Mouse (Mus musculus) small intestine, adult 2 months (tissue): Measurements from ENCODE around the gene Nkiras2. TPM values are rescaled to one million over a fixed set of nuclear protein-coding genes. Genes with fewer than 3 reads are reported as not detected.

Experiments
- H3K27ac ChIP-seq: fragments of 200-500 bp; 2 replicates; pipeline ENCODE4 v1.5.1; 2012; ENCODE audit warnings: low read depth, low read length, control low read depth, inconsistent platforms; ENCODE audit not compliant: insufficient read depth
- H3K27me3 ChIP-seq: fragments of 200-500 bp; 2 replicates; pipeline ENCODE4 v1.6.1; 2012; ENCODE audit warnings: mild to moderate bottlenecking, moderate library complexity, low read length, inconsistent platforms; ENCODE audit not compliant: control insufficient read depth, insufficient read depth
- H3K36me3 ChIP-seq: fragments of 200-500 bp; 2 replicates; pipeline ENCODE4 v1.6.1; 2012; ENCODE audit warnings: mild to moderate bottlenecking, low read length, control low read depth, inconsistent platforms; ENCODE audit not compliant: control insufficient read depth, insufficient read depth
- H3K4me1 ChIP-seq: fragments of 200-500 bp; 2 replicates; pipeline ENCODE4 v1.6.1; 2012; ENCODE audit warnings: low read length, inconsistent platforms, mixed read lengths; ENCODE audit not compliant: control insufficient read depth, insufficient read depth, insufficient read length
- H3K4me3 ChIP-seq: fragments of 200-500 bp; 2 replicates; pipeline ENCODE4 v1.5.1; 2012; ENCODE audit warnings: low read depth, mild to moderate bottlenecking, control low read depth, inconsistent platforms, low read length, moderate library complexity
- CTCF ChIP-seq: fragments of 200-500 bp; IDR thresholded peaks from 2 replicates; pipeline ENCODE4 v1.5.1; 2012; ENCODE audit warnings: low read depth, mild to moderate bottlenecking, control low read depth, inconsistent platforms, low read length, moderate library complexity, mixed read lengths; ENCODE audit not compliant: insufficient replicate concordance, insufficient read length; ENCODE audit errors: extremely low read depth
- POLR2A ChIP-seq: fragments of 200-500 bp; IDR thresholded peaks from 2 replicates; pipeline ENCODE4 v1.6.1; 2012; ENCODE audit warnings: low read depth, mild to moderate bottlenecking, control low read depth, inconsistent platforms, low read length, moderate library complexity
- WGBS: fragments of 180-500 bp; shearing (Covaris S2); methylation state at CpG from one replicate; pipeline ENCODE4 v1.1.7; 2018; 5-methylcytosine and 5-hydroxymethylcytosine counted together
- polyA plus RNA-seq: library from polyadenylated mRNA; depleted of rRNA; stranded (reverse); fragments of >200 nt; gene quantifications from 2 replicates; pipeline ENCODE4 v1.2.3, GENCODE M21; 2012; rRNA removed

Nkiras2 gene
- 85.2 and 134 TPM in 2 replicates for polyA plus RNA-seq

DNA sequence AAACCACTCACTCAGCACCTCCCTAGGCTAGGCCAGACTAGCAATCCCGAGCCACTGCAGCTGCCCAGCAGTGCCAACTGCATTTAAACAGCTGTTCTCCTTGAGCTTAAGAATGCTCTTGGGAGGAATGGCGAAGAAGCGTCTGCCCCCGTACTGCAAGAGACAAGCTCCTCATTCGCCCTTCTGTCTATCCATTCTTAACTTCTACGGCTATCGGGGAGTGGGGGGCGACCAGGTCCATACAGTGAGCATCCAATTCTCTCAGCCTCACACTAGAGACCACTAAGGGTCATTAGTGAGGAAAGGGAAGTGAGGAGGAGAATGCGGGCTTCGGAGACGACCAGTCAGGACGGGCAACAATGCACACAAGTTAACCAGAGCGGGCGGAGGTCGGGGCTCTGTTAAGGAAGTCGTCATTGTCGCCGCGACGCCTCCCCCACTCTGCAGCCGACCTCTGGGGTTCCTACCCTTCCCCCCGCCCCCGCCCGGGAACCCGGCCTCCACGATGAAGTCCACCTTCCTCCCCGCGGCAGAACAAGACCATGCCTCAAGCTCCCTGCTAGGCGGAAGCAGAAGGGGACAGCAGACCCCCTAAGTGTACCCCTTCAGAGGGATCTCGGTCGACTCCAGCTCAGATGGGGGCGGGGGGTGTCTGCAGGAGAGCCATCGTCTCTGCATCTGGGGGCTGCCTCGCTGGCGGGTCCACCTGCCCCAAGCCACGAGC, at the start of gene Nkiras2:
Gene Nkiras2, plus strand, starts transcription at position 484 of the 724 bp plus-strand sequence.
- TF ChIP-seq POLR2A (no peak), CTCF (no peak)
- H3K27ac ChIP-seq, result peak within 1 kb of the TSS; percentile 94
- peak within 1 kb of the TSS; percentile 92 for H3K4me3 ChIP-seq
- WGBS, result under 1% methylated on average over 36 of the region's 36 CpGs
- H3K36me3 ChIP-seq, result peaks cover 5% of the 10 kb centered on the region
- H3K4me1 ChIP-seq, result peaks cover 5% of the 10 kb centered on the region; the same call in 1 of the 2 replicates
- no peaks in the 10 kb centered on the region for H3K27me3 ChIP-seq

DNA sequence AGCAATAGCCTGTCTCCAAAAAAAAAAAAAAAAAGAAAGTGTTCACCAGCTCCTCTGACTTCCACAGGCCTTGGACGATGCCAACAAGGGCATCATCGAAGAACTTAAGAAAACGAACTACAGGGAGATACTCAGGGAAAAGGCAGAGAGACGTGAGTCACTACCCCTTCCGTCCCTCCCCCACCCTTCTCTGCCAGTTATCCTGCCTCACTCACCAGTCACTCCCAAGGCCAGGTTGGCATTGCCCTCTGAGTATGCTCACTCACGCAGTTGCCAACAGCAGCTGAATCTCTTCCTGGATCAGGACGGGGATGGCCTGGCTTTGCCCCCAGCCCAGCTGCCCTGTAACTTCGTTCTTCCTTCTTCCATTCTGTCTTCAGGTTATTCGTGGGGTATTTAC, 49.3 kb upstream of the Nkiras2 start:
- TF ChIP-seq POLR2A, result no peak
- no peak for TF ChIP-seq CTCF
- Histone ChIP-seq H3K36me3 (no peaks in the 10 kb centered on the region), H3K4me3 (no peak overlapping the region), H3K27ac (no peak overlapping the region), H3K4me1 (peaks cover 8% of the 10 kb centered on the region), H3K27me3 (no peaks in the 10 kb centered on the region)
- 58% methylated on average over 9 of the region's 9 CpGs for WGBS

DNA sequence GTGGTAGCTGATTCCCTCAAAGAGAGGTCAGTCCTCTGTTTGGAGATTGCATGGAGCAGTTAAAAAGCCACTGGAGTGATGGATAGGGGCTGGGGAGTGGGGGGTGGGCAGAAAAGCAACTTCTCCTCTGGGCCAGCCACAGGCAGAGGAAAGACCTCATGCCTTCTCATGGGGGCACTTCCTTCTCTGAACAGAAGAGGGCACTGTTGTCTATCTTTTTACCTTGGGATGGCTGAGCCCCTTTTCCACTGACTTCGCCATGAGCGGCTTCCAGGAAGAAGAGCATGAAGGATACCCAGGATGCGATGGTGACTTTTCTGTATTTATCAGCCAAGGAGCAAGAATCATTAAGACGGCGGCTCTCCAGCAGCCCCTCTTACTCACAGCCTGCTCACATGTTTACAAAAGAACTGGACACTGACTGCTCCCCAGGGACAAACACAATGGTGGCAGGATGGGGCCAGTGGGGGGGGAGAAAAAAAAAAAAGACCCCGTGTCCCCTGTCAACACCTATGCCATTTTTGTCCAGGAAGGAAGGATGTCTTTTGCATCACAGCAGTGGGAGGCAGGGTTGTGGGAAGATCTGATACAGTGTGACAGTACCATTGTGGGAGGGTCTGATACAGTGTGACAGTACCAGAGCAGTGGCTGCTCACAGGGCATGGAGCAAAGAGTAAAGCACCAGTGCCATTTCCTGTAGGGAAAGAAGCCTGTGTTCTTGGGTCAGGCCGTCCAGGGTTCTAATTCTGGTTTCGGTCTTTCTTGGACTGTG, 48.4 kb upstream of the Nkiras2 start:
- TF ChIP-seq POLR2A, result no peak
- peak; percentile 80; the same call in 1 of the 2 replicates for TF ChIP-seq CTCF
- 11% methylated on average over 8 of the region's 8 CpGs for WGBS
- Histone ChIP-seq H3K4me3 (peak overlapping the region; percentile 31), H3K27ac (no peak overlapping the region), H3K4me1 (peaks cover 11% of the 10 kb centered on the region), H3K27me3 (no peaks in the 10 kb centered on the region), H3K36me3 (no peaks in the 10 kb centered on the region)

DNA sequence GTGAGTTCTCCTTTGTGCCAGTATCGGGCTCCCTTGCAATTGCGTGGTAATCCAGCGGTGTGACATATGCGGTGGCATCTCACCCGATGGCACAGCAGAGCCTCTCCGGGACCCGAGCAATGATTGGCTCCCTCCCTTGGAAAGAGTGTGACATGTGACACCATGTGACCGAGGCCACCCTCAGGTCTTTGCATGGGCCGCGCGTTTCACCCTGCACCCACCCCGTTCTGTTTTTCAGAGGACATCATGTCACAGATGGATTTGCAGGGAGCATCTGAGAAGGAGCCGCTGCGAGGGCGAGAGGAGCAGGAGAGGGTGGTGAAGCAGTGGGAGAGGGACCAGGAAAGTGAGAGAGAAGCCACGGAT, 47.9 kb upstream of the Nkiras2 start:
- H3K4me1 ChIP-seq, result peaks cover 11% of the 10 kb centered on the region
- WGBS, result 21% methylated on average over 16 of the region's 16 CpGs
- no peaks in the 10 kb centered on the region for H3K27me3 ChIP-seq
- H3K27ac ChIP-seq, result no peak overlapping the region
- peak overlapping the region; percentile 31 for H3K4me3 ChIP-seq
- H3K36me3 ChIP-seq, result no peaks in the 10 kb centered on the region
- TF ChIP-seq POLR2A (no peak), CTCF (no peak)

DNA sequence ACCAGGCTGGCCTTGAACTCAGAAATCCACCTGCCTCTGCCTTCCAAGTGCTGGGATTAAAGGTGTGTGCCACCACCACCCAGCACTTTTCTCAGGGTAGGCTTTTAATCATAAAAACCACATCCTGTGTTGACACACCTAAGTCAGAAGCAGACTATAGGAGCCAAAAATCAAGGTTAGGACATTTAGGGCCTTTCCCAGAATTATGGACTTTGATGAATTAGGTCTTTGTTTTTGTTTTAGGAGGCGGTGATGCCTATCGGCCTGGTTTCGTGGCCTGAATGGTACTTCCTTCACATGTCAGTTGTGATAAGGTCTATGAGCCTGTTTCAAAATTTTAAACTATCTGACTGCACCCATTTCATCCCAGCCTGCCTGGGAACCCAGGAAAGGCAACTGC, 44.9 kb upstream of the Nkiras2 start:
- TF ChIP-seq POLR2A, result no peak
- no peak for TF ChIP-seq CTCF
- peak overlapping the region; percentile 66; the same call in 1 of the 2 replicates for H3K4me3 ChIP-seq
- peak overlapping the region; percentile 62 for H3K27ac ChIP-seq
- H3K4me1 ChIP-seq, result peaks cover 12% of the 10 kb centered on the region
- H3K36me3 ChIP-seq, result peaks cover 3% of the 10 kb centered on the region; the same call in 1 of the 2 replicates
- WGBS, result 25% methylated on average over 3 of the region's 3 CpGs
- no peaks in the 10 kb centered on the region for H3K27me3 ChIP-seq

DNA sequence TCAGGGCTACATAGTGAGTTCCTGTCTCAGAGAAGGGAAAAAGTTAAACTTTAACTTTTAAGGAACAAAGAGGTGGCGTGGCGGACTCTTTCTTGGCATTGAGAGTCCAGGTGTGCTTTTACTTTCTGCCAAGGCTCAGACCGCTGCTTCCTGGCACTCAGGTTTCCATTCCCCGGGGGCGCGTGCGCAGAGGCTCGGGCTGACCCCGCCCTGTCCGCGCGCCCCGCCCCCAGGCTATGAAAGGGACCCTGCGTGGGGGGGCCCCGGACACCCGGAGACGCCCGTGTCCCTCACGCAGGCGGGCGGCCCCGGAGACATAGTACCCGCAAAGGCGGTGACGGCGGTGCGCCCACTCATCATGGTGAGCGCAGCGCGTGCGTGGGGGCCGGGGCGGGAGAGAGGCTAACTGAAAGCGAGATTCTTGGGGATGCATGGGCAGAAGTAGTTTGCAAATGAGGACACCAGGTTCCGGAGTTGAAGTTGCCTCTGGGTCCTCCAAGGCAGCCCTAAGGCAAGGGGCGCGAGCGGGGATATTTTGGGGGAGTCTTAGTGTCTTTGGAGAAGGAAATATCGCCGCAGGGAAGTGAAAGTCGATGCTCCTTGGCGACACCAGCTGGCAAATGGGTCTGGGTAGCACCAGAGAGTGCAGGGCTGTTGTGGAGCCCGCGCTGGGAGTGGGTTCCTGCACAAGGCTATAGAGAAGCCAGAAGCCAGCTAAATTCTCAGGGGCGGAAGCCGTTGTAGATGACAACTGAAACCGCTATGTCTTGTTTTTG, 44.1 kb upstream of the Nkiras2 start, which contains the start of gene Cnp:
Gene Cnp, plus strand, starts transcription at position 197 of the 776 bp plus-strand sequence.
- no peaks in the 10 kb centered on the region for H3K27me3 ChIP-seq
- H3K4me1 ChIP-seq, result peaks cover 12% of the 10 kb centered on the region
- TF ChIP-seq POLR2A, result peak; percentile 72
- no peak for TF ChIP-seq CTCF
- under 1% methylated on average over 47 of the region's 47 CpGs for WGBS
- H3K4me3 ChIP-seq, result peak within 1 kb of the TSS; percentile 66
- peak within 1 kb of the TSS; percentile 62 for H3K27ac ChIP-seq
- peaks cover 8% of the 10 kb centered on the region for H3K36me3 ChIP-seq
